Mouse (Mus musculus) heart, adult 2 months (tissue): ENCODE data around the gene Traf3ip2. TPM values are rescaled to one million over a fixed set of nuclear protein-coding genes. Genes with fewer than 3 reads are reported as not detected.

ENCODE experiments used
- DNase-seq, 2 experiments: peaks; one replicate each; pipeline ENCODE4 v3.0.0; 2021
- H3K27ac ChIP-seq: fragments of 200-600 bp; 2 replicates; pipeline ENCODE4 v1.8.1; 2022
- H3K27me3 ChIP-seq: fragments of 200-500 bp; 2 replicates; pipeline ENCODE4 v1.6.1; 2012; ENCODE audit warnings: mild to moderate bottlenecking, low read length, inconsistent platforms, mixed read lengths; ENCODE audit not compliant: control insufficient read depth, insufficient read depth
- H3K36me3 ChIP-seq: fragments of 200-500 bp; 2 replicates; pipeline ENCODE4 v1.6.1; 2012; ENCODE audit warnings: low read length, inconsistent platforms; ENCODE audit not compliant: control insufficient read depth, insufficient read depth
- H3K4me1 ChIP-seq: fragments of 200-500 bp; 2 replicates; pipeline ENCODE4 v1.6.1; 2011; ENCODE audit warnings: low read length; ENCODE audit not compliant: control insufficient read depth, insufficient read depth
- H3K4me3 ChIP-seq: fragments of 200-600 bp; 2 replicates; pipeline ENCODE4 v1.8.1; 2022
- H3K79me2 ChIP-seq: fragments of 200-500 bp; replicated peaks from 2 replicates; pipeline ENCODE4 v1.6.1; 2012; ENCODE audit warnings: mild to moderate bottlenecking, inconsistent platforms, low read length, moderate library complexity, mixed read lengths; ENCODE audit not compliant: control insufficient read depth, insufficient read depth
- H3K9ac ChIP-seq: fragments of 200-500 bp; 2 replicates; pipeline ENCODE4 v1.6.1; 2012; ENCODE audit warnings: low read depth, mild to moderate bottlenecking, control low read depth, inconsistent platforms, low read length, mixed read lengths
- CTCF ChIP-seq: fragments of 200-600 bp; IDR thresholded peaks from 2 replicates; pipeline ENCODE4 v1.8.1; 2022; ENCODE audit warnings: antibody characterized with exemption, mild to moderate bottlenecking, moderate library complexity
- EP300 ChIP-seq: fragments of 200-500 bp; IDR thresholded peaks from 2 replicates; pipeline ENCODE4 v1.6.1; 2011; ENCODE audit warnings: low read depth, low read length, control low read depth; ENCODE audit not compliant: insufficient read depth
- POLR2A ChIP-seq: fragments of 200-500 bp; IDR thresholded peaks from 2 replicates; pipeline ENCODE4 v1.6.1; 2011; ENCODE audit warnings: mild to moderate bottlenecking, low read depth, low read length, control low read depth; ENCODE audit not compliant: insufficient read depth
- WGBS: fragments of 180-500 bp; shearing (Covaris S2); methylation state at CpG from one replicate; pipeline ENCODE4 v1.1.7; 2018; 5-methylcytosine and 5-hydroxymethylcytosine counted together
- intact Hi-C: fragments of 180-260 bp; cut with DNase I; formaldehyde crosslinking; loops from one replicate; pipeline ENCODE4 v1.15.1; 2025
- polyA plus RNA-seq: library from polyadenylated mRNA; depleted of rRNA; stranded (reverse); fragments of >200 nt; gene quantifications from 2 replicates; pipeline ENCODE4 v1.2.3, GENCODE M21; 2012
- total RNA-seq, 2 experiments: library from RNA; stranded (reverse); gene quantifications; 2 replicates each; pipeline ENCODE4 v1.2.3; 2021

Gene Traf3ip2
- total and polyA plus RNA-seq, 3 experiments, result 5.0 to 7.8 (median 6.5) TPM

DNA sequence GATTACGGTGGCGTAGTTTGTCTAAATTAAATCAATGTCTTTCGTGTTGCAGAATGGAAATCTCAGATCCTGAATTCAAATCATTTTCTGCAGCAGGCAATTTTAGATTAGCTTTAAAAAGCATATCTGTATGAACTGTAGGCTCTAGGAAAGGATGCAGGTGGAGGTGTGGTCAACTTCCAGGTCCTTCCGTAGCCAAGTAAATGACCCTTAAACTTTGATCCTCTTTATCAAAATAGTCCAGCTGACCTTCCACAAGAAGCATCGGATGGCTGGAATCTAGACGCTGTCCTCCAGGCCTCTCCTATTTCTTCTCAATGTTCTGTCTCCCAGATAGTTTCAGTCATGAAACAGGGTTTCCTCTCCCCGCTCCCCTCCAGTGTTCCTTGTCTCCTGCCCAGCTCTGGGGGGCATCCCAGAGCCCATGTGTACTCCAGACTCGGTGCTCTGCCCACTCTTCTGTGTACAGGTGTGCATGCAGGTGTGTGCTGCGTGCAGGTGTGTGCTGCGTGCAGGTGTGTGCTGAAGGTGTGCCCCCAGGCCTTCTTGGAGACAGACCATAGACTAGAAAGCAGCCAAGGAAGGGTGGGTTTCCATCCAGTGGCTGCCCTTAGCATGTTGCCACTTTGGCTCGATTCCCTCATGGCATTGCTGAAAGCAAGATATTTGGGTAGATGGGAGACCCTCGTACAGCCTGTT is 2.9 kb downstream of the Traf3ip2 start:
- peak overlapping the region; percentile 43 for H3K4me3 ChIP-seq
- peaks cover 2% of the 10 kb centered on the region; the same call in 1 of the 2 replicates for H3K79me2 ChIP-seq
- DNase-seq, result no peak
- 80% methylated on average over 12 of the region's 12 CpGs for WGBS
- TF ChIP-seq EP300 (no peak), CTCF (no peak), POLR2A (no peak)
- H3K27me3 ChIP-seq, result no peaks in the 10 kb centered on the region
- intact Hi-C loops, result no loop called here
- peaks cover 3% of the 10 kb centered on the region for H3K4me1 ChIP-seq
- no peaks in the 10 kb centered on the region; the same call in 1 of the 2 replicates for H3K36me3 ChIP-seq
- no peak overlapping the region for H3K9ac ChIP-seq
- H3K27ac ChIP-seq, result peak overlapping the region; percentile 93; the same call in 1 of the 2 replicates

DNA sequence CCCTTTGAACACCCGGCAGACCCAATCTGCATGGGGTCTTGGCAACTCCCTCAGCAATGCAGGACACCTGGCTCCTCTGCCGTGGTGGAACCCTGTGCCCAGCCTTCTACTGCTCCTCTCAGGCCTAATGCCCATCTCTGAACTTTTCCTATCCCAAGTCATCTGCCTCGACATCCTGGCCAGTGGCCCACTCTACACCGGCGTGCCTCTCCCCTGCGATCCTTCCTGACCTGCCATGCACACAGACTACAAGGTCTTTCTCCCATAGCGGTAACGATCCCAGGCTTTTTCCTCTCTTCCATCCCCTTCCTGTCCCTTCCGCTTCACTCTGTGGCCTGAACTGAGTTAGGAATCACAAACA is 3.5 kb downstream of the Traf3ip2 start:
- H3K9ac ChIP-seq, result no peak overlapping the region
- TF ChIP-seq EP300, result no peak
- TF ChIP-seq POLR2A, result no peak
- TF ChIP-seq CTCF, result no peak
- H3K4me1 ChIP-seq, result peaks cover 3% of the 10 kb centered on the region
- WGBS, result 65% methylated on average over 9 of the region's 9 CpGs
- H3K79me2 ChIP-seq, result peaks cover 2% of the 10 kb centered on the region; the same call in 1 of the 2 replicates
- H3K27me3 ChIP-seq, result no peaks in the 10 kb centered on the region
- no peak overlapping the region for H3K27ac ChIP-seq
- no peak for DNase-seq
- H3K4me3 ChIP-seq, result no peak overlapping the region
- intact Hi-C loops, result no loop called here
- H3K36me3 ChIP-seq, result no peaks in the 10 kb centered on the region; the same call in 1 of the 2 replicates

DNA sequence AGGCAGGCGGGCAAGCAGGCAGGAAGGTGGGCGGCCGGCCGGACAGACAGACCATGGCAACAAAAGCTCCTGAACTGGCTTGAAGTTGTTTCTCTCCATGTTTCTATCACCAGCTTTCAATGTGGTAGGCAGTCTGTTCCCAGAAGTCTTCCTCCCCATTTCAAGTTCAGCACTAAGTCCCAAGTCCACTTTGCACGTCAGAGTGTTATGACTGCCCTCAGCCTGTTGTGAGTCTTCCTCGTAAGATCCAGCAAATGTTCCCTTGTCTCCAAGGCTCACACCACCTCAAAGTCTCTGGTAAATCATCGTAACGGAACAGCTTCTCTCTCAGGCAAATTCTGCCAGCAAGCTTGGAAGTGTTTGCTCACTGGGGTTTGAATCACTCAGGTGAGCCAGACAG is 3.9 kb downstream of the Traf3ip2 start:
- intact Hi-C loops, result no loop called here
- WGBS, result 96% methylated on average over 8 of the region's 8 CpGs
- no peak for DNase-seq
- peaks cover 3% of the 10 kb centered on the region for H3K4me1 ChIP-seq
- no peaks in the 10 kb centered on the region; the same call in 1 of the 2 replicates for H3K36me3 ChIP-seq
- no peak overlapping the region for H3K9ac ChIP-seq
- H3K27ac ChIP-seq, result no peak overlapping the region
- H3K4me3 ChIP-seq, result no peak overlapping the region
- TF ChIP-seq EP300 (no peak), CTCF (no peak), POLR2A (no peak)
- peaks cover 2% of the 10 kb centered on the region; the same call in 1 of the 2 replicates for H3K79me2 ChIP-seq
- no peaks in the 10 kb centered on the region for H3K27me3 ChIP-seq

DNA sequence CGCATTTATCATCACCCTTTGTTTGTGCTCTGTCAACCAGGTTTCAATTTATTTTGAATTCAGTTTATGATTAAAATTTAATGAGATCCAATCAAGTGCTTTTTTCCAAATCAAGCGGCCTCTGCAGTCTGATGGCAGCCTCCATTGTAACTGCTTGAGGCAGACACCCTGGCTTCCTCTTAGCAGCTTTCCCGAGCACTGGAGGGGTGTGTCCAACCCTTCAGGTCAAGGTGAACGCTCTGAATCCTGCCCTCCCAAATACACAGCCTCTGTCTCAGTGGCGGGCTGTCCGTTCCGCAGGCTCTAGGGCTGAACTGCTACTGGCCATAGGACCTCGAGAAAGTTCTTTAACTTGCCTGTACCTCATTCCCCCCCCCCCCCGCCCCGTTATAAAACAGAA is 5.7 kb downstream of the Traf3ip2 start:
- H3K4me1 ChIP-seq, result peaks cover 3% of the 10 kb centered on the region
- H3K79me2 ChIP-seq, result peaks cover 2% of the 10 kb centered on the region; the same call in 1 of the 2 replicates
- no peak for DNase-seq
- intact Hi-C loops, result no loop called here
- H3K4me3 ChIP-seq, result no peak overlapping the region
- 86% methylated on average over 10 of the region's 10 CpGs for WGBS
- no peak overlapping the region for H3K27ac ChIP-seq
- TF ChIP-seq POLR2A (no peak), EP300 (no peak), CTCF (no peak)
- H3K27me3 ChIP-seq, result no peaks in the 10 kb centered on the region
- H3K9ac ChIP-seq, result no peak overlapping the region
- no peaks in the 10 kb centered on the region; the same call in 1 of the 2 replicates for H3K36me3 ChIP-seq

DNA sequence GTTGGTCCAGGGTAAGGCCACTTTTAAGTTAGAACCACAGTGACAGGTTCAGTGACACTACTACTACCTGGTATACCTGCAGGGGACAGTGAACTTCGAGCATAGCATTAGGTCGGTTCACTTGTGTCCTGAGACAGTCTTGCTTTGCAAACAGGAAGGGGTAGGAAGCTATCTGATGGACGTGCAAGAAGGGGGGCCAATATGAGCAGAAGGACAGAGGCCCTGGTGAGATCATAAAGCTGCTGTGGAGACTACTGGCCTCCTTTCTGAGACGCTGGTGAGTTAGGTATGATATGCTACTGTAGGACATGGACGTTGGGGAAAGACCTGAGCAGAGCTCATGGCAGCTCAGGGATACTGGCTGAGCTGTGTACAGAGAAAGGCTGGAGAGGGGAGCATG is 7.9 kb downstream of the Traf3ip2 start:
- intact Hi-C loops, result no loop called here
- H3K79me2 ChIP-seq, result peaks cover 2% of the 10 kb centered on the region; the same call in 1 of the 2 replicates
- WGBS, result 79% methylated on average over 5 of the region's 5 CpGs

DNA sequence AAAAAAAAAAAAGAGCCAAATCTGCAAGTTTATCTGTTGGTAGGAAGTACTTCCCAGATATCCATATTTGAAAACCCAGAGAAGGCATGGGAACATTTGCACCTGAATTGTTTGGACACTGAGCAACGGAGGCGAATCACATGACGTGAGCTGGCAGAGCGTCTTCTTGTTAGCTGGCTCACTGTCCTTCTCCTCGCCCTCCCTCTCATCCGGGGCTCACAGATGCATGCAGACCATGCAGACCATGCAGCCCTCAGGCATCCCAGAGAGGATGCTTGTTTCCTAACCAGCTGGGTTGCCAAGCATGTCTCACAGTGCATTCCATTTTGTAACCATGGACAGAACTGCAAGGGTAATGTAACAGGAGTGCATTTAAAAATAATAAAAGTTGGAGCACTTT is 11.1 kb downstream of the Traf3ip2 start:
- H3K27me3 ChIP-seq, result no peaks in the 10 kb centered on the region
- TF ChIP-seq POLR2A, result no peak
- no peak for TF ChIP-seq CTCF
- no peak for TF ChIP-seq EP300
- no peak overlapping the region for H3K27ac ChIP-seq
- DNase-seq, result no peak
- 0 out of 2 replicates have a peak, but pooled peaks cover 2% of the 10 kb centered on the region for H3K36me3 ChIP-seq
- no peak overlapping the region for H3K9ac ChIP-seq
- WGBS, result 69% methylated on average over 6 of the region's 6 CpGs
- peaks cover 8% of the 10 kb centered on the region for H3K4me1 ChIP-seq
- no peaks in the 10 kb centered on the region for H3K79me2 ChIP-seq
- intact Hi-C loops, result no loop called here
- H3K4me3 ChIP-seq, result no peak overlapping the region

More for the DNA sequence above, 7.9 kb downstream of the Traf3ip2 start:
- no peak overlapping the region for H3K27ac ChIP-seq
- H3K9ac ChIP-seq, result no peak overlapping the region
- DNase-seq, result no peak
- TF ChIP-seq EP300 (no peak), POLR2A (no peak), CTCF (no peak)
- peaks cover 5% of the 10 kb centered on the region for H3K4me1 ChIP-seq
- no peaks in the 10 kb centered on the region for H3K27me3 ChIP-seq
- no peak overlapping the region for H3K4me3 ChIP-seq
- H3K36me3 ChIP-seq, result 0 out of 2 replicates have a peak, but pooled peaks cover 2% of the 10 kb centered on the region
